Mouse (Mus musculus) heart, adult 9 months (tissue): ENCODE measurements around the gene C1galt1.

ENCODE experiments used
- DNase-seq, 2 experiments: peaks; one replicate each; pipeline ENCODE4 v3.0.0; 2022; ENCODE audit warnings: low spot score in 2 of 2

C1galt1 gene

DNA sequence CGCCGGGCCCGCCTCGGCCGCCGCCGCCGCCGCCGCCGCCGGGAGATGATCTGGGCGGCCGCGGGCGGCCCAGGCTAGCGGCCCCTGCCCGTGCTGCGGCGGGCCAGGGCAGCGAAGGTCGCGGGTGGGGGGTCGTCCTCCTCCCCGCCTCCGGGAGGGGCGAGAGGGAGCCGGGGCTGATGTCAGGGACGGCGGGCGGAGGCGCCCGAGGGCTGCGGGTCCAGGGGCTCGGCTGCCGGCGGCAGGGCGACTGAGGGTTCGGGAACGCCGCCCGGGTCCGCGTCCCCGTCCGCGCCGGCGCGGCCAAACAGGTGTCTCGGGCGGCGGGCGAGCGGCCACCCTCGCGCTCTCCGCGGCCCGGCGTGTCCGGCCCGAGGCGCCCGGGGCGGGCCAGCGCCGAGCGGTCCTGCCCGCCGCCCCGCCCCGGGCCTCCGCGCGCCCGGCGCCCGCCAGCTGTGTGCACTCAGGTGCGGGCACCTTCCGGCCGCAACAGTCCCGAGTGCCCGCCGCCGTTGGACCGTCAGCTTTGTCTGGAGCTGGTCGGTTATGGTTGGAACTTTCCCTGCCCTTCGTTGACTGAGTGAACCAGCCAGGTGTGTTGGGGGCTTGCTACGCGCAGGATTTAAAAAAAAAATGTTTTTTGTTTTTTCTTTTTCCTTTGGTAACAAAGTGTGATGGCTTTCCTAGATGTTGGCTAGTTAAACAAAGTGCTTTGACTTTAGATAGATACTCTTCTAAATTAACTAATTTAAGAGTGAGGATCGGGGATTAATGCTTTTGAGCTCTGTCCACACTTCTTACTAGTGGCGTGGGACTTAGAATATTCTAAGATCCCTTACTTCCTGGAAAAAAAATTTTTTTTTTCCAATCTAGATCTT is at the start of gene C1galt1:
Gene C1galt1 (plus strand): TSS at position 41 of the 878 bp plus-strand sequence.
- no peak for DNase-seq

- peak; percentile 65 to 83 for DNase-seq
Measured at GRCm38 (mm10) chr6:7799969-7800368, 44.7 kb upstream of the C1galt1 start.

- no peak for DNase-seq
Measured at GRCm38 (mm10) chr6:7803765-7804542, 40.7 kb upstream of the C1galt1 start.

DNA sequence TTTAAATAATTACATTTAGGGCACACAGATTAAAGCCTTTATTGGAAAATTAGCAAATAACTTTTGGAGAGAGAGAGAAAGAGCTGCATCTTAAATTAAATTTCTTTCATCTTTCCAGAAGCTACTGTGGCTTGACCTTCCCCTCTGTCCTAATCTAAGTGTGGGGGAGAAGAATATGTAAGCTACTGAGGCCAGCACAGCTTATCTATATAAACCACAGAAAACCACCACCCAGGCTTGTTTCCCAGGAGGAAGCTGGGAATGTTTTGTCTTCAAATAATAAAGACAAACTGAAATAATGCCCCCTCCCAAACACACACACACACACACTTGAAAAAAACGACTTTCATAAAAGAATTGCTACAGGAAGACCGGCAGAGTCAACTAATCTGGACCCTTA is 30.5 kb upstream of the C1galt1 start:
- DNase-seq: no peak

GRCm38 (mm10) chr6:7816233-7816632 is 28.4 kb upstream of the C1galt1 start:
- DNase-seq: no peak

DNA sequence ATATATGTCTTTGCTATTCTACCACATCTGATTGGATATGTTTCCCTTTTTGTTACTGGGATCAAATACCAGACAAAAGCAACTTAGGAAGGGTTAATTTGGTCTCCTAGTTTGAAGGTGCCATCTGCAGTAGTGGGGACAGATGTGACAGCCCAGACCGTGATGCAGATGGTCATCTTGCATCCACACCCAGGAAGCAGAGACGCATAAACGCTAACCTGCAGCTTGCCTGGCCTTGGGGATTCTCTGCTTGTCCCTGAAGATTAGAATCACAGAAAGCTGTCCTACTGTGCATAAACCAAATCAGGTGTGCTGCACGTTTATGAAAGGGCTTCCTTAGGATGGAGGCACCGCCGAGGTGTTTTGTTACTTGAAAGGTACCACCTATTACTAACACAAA is 22.0 kb upstream of the C1galt1 start:
- DNase-seq: no peak

GRCm38 (mm10) chr6:7830793-7831192 is 13.8 kb upstream of the C1galt1 start:
- DNase-seq: no peak

DNA sequence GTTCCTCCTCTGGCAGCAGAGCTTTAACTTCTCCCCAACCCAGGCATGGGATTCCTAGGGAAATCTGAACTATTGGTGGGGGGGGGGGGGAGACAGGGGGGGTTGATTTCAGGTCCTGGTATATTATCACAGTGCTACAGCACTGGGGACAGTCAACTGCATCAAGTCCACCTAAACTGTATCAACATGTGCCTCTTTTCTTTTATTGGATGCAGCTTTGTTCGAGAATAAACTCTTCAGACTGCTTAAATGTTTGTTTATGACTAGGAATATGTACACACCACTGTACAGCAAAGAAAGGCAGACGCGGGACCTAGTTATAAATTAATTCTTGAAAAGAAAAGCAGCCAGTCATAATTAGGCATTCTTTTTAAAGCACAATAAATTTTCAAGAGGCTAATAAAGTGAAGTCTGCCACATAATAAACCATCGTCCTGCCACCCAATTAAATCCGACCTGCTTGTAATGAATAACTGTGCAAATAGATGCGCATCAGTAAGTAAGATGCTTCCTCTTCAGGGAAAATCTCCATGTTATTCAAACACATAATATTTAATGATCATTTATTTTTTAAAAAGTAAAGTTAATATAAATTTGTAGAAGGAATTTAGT is 12.0 kb upstream of the C1galt1 start:
- DNase-seq: no peak

DNA sequence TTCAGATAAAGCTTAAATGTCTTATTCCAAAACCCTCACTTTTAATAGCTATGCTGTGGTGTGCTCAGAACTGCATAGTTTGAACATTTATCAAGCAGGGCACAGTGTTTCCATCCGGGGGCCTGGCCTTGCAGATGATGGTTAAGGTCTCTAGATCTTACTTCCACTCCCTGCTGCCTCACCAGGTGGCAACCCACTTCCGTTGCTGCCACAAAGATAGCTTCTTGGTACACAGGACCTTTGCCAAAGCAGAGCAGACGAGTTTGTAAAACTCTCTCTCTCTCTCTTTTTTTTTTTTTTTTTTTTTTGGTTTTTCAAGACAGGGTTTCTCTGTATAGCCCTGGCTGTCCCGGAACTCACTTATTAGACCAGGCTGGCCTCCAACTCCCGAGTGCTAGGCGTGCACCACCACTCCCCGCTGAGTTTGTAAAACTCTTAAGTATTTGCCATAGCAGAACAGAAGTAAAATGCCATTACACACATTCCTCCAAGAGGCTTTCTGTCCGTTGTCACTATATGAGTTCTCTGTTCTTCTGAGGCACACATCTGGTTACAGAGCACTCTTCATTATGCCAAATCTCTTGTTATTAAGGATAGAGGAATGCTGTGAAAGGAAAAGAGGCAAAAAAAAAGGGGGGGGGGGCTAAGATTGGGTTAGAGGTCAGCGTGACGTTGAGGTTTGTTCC is 773 bp upstream of the C1galt1 start:
- no peak for DNase-seq

GRCm38 (mm10) chr6:7844412-7844801 is 235 bp upstream of the C1galt1 start:
- DNase-seq: peak; percentile 96 to 97

DNA sequence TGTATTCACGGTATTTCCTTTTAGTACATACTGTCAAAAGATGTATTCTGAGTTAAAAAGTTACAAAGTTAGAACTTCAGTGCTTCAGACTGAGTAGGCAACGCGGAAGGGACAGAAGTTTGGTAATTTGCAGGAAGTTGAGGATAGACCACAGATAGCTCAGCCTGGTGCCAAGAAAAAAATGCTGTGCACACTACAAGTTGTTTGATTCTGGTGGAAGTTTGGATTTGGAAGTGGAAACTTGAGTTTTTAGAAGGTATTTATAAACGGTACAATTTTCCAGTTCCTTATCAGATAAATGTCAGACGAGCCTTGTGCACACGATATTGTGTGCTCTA is 1.0 kb downstream of the C1galt1 start:
- DNase-seq: no peak

DNA sequence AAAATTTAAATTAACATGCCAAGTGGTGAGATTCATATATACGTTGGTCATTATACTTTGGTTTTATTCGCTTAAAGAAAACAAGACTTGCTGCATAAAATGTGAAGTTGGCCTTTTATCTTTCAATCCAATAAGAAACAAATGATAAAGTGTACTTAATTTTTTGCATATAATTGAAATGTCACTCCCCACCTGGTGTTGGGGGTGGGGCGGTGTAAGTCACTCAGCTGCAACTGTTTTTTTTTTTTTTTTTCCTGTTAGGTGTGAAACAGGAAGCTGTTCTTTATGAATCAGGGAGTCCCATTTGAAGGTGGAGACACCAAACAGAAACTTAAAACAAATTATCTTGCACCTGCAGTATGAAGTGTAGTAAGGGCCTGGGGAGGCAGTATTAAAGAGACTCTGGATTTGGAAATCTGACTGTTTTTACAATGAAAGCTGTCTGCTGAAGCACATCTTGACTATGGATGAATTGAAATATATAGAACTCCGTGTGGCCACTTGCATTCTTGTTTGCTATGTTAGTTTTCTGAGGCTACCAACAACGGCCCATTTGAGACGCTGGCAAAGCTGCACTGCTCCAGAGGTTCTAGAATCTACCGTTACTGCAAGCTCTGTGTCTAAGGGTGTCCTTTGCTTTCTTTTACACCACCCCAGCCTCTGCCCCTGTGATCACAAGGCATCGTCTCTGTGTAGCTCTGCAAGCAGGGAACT is 2.2 kb downstream of the C1galt1 start:
- DNase-seq: no peak

GRCm38 (mm10) chr6:7847890-7848508 is 3.4 kb downstream of the C1galt1 start:
- no peak for DNase-seq

- no peak for DNase-seq
Measured at GRCm38 (mm10) chr6:7848714-7849113, 4.1 kb downstream of the C1galt1 start.

GRCm38 (mm10) chr6:7851036-7851435 is 6.4 kb downstream of the C1galt1 start:
- no peak for DNase-seq

DNA sequence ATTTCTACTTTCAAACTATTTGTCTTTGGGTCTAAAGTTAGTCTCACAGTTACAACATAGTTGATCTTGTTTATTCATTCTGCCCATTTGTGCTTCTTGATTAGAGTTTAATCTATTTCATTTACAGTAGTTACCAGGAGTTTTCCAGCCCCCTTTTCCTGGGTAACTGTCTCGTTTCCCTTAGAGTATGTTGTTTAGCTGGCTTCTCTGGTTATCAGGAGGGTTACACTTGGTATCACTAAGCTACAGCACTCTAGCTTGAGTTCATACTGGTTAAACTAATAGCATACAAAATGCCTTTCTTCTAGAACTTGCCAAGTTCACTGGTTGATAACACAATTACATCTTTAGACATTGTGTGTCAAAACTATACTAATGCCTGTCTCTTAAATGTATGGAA is 8.3 kb downstream of the C1galt1 start:
- no peak for DNase-seq

DNA sequence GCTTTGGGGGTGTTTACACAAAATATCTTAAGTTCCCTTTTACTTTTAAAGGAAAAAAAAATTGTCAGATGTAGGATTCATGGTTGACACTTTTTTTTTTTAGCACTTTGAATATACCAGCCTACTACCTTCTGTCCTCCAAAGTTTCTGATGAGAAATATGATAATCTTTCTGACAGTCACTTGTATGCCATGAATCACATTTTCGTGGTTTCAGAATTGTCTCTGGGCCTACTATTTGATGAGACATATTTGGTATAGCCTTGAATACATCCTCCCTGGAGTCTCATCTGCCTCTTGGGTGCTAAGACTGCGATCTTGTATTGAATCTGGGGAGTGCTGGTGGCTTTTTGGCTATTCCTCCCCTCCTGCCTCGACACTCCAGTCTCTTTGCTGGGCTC is 8.8 kb downstream of the C1galt1 start:
- no peak for DNase-seq

- no peak for DNase-seq
Measured at GRCm38 (mm10) chr6:7856682-7857290, 12.1 kb downstream of the C1galt1 start.

- no peak for DNase-seq
Measured at GRCm38 (mm10) chr6:7857356-7858247, 13.0 kb downstream of the C1galt1 start.
